Mouse (Mus musculus) left cerebral cortex, adult 11 months (tissue): ENCODE measurements around the gene Kcnc2.
"Not testable (repeated sequence)": the region's sequence is repeated elsewhere in the genome, so short reads cannot be mapped to it uniquely, and the experiment has no call there.

Experiments
- DNase-seq: peaks from one replicate; pipeline ENCODE4 v3.0.0; 2022; ENCODE audit warnings: low spot score

Gene Kcnc2

GRCm38 (mm10) chr10:112270887-112271802 lies at the start of gene Kcnc2:
Kcnc2 (plus strand) TSS chr10:112271121.
- DNase-seq, result no peak

DNA sequence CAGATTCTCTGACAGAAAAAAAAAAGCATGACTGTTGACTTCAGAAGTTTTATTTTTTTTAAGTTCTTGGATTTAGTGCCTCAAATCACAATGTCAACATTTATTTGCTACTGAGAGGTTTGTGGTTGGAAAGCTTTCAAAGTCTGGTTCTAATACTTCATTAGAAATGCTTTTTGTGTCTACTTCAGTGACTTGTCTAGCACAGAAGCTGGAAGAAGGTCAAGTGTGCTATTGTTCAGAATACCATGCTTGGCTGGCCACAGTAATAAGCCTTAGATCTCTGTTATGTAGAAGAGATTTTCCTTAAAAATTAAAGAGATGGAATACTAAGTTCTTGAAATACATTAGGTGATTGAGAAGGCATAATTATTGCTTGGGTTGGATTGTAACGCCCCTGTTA lies 43.8 kb upstream of the Kcnc2 start:
- DNase-seq, result no peak

GRCm38 (mm10) chr10:112229091-112229843 lies 41.7 kb upstream of the Kcnc2 start:
- DNase-seq, result not testable (repeated sequence)

- not testable (repeated sequence) for DNase-seq
These were observed 38.2 kb upstream of the Kcnc2 start for GRCm38 (mm10) chr10:112232733-112233132.

- DNase-seq, result not testable (repeated sequence)
These were observed 35.5 kb upstream of the Kcnc2 start for GRCm38 (mm10) chr10:112235396-112235940.

- DNase-seq, result no peak
These were observed 22.6 kb upstream of the Kcnc2 start for GRCm38 (mm10) chr10:112248273-112248672.

GRCm38 (mm10) chr10:112263467-112263866 lies 7.5 kb upstream of the Kcnc2 start:
- no peak for DNase-seq

GRCm38 (mm10) chr10:112269481-112269880 lies 1.4 kb upstream of the Kcnc2 start:
- no peak for DNase-seq

DNA sequence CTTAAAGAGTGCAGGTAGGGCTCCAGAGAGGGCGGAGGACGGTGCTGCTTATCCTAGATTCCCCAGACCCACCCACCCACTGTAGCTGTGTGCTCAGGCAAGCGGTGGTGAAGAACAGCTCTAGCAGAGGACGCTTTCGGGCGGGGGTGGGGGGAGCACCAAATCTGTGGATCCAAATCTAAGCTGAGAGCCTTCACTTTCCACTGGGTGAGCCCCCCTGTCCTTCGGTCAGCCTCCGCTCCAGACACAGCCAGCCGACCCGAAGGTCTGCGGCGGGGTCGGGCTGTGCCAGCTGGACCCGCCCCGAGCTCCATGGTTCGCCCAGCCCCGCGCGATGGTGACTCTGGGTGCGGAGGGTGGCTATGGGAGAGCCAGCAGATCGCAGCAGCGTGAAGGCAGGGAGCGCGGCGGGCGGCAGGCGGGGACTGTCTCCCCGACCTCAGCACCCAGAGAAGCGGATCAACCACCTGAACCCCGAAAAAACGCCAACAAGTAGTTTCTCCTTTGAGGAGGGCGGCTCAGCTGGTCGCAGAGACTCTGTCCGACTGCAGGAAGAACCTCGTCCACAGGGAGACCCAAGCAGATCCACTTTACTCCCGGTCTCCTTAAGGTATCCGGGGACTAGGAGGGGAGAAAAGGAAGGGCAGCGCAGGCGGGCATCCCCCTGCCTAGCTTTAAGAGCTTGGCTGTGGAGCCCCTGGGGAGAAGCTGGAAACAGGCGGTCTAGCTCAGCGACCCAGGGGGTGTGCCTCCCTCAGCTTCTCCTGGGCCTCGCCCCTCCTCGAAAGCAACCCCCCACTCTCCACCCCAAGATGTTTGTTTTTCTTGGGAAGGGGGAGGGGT lies 761 bp upstream of the Kcnc2 start:
- no peak for DNase-seq

DNA sequence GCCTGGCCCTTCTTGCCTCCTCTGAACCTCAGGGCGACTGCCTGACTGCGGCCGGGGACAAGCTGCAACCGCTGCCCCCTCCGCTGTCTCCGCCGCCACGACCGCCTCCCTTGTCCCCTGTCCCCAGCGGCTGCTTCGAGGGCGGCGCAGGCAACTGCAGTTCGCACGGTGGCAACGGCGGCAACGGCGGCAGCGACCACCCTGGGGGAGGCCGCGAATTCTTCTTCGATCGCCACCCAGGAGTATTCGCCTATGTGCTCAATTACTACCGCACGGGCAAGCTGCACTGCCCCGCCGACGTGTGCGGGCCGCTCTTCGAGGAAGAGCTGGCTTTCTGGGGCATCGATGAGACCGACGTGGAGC lies 863 bp downstream of the Kcnc2 start:
- DNase-seq, result no peak

- no peak for DNase-seq
These were observed 1.2 kb downstream of the Kcnc2 start for GRCm38 (mm10) chr10:112272171-112272570.

GRCm38 (mm10) chr10:112277996-112278395 lies 7.1 kb downstream of the Kcnc2 start:
- DNase-seq, result no peak

GRCm38 (mm10) chr10:112315136-112315535 lies 44.2 kb downstream of the Kcnc2 start:
- no peak for DNase-seq

GRCm38 (mm10) chr10:112317783-112318182 lies 46.9 kb downstream of the Kcnc2 start:
- DNase-seq, result no peak

GRCm38 (mm10) chr10:112357669-112358362 lies 86.9 kb downstream of the Kcnc2 start:
- no peak for DNase-seq

DNA sequence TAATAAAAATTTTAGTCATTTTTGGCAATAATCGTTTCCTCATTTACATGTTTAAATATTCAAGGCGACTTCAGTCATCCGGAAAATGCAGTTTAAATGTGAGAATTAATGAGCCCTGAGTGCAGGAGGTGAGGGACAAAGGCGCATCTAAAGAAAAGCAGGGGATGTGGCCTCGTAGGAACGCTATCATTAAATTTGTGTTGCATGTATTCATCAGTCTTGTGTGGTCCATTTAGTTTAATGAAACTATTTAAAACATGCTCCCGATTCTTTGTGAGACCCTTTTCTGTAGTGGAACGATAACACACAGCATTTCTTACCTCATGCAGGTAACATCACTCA lies 87.4 kb downstream of the Kcnc2 start:
- DNase-seq, result no peak

DNA sequence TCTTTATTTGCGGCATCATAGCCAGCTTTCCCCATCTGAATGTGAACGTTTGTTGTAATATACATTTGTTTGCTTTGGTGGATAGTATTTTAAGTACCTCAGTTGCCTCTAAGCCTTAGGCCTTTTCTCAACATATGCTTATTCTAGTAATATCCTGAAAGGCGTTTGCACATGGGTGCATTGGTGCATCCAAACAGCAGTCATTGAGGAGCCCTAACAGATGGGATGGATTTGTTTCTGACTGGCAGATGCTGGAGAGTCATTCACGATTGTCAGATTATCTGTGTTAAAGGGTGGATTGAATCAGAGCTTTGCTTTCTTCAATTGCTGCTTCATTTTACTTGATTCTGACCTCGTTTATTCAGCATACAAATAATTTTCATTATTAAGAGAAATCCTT lies 89.8 kb downstream of the Kcnc2 start:
- no peak for DNase-seq

DNA sequence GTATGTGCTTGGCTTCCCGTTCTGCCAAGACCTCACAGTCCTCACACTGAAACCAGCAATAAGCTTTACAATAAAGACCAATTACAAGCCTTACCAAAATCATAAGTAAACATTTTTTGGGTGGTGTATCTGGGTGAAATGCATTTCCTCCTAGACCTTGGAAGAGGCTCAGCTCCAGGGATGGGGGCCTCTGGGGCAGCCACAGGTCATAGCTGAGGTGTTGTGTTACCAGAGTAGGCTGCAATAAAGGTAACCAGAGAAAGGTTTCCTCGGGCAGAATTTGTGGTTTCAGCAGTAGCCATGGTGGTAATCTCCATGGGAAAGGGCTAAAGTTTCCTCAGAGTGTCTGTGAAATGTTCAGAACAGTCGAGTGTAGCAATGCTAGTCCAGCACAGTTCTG lies 97.4 kb downstream of the Kcnc2 start:
- DNase-seq, result no peak

DNA sequence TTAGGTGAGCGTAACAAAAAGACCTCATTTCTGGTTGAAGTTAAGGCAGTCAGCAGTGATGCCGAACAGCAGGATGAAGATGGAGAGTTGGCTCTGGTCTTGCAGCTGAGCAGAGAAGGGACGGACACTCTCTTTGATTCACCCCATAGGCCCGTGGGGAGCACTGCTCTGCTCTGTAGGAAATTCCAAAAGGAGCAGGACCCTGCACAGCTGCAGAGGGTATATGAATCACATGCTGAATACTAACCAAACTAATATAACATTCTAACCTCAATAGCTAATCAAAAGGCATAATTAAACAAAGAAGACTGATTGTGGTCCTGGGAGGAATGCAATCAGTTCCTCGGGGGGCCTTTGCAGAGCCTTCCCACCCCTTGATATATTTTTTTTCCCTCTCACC lies 106.2 kb downstream of the Kcnc2 start:
- DNase-seq, result no peak

DNA sequence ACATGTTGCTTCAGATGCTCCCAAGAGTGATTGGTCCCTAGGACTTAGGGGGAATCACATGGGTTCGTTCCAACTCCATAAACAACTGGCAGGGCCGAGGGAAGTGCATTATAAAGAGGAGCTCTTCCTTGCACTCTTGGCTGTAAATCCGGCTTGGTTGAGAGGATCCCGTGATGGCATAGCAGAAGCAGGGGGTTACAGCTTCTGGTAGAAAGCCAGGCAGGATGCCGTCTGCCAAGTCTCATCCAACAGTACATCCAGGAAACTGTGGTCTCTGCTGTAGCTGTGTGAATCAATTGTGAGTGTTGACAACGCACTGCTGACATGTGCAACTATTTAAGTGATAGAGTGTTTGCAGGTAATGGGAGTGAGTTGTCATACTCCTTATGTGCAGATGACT lies 107.5 kb downstream of the Kcnc2 start:
- no peak for DNase-seq

- DNase-seq, result no peak
These were observed 109.7 kb downstream of the Kcnc2 start for GRCm38 (mm10) chr10:112380590-112380989.
